Mouse (Mus musculus) stomach, postnatal 0 days (tissue): Measurements from ENCODE around the gene Gtdc1.

Experiments
- CTCF ChIP-seq: IDR thresholded peaks from 2 replicates; pipeline ENCODE4 v1.5.1; 2016; ENCODE audit warnings: antibody characterized with exemption, low read depth, mild to moderate bottlenecking, moderate library complexity
- EP300 ChIP-seq: optimal IDR thresholded peaks from 2 replicates; pipeline ENCODE3; 2016; ENCODE audit warnings: antibody characterized with exemption

- no peak for TF ChIP-seq CTCF
- no peak for TF ChIP-seq EP300
These were observed 1.2 kb downstream of the Gtdc1 start for GRCm38 (mm10) chr2:44926167-44926682.
